Mouse (Mus musculus) neural tube, embryonic 13.5 days (tissue): ENCODE results near the gene Gm8906. TPM values are rescaled to one million over a fixed set of nuclear protein-coding genes. Genes with fewer than 3 reads are reported as not detected.
"Not testable (repeated sequence)": the region's sequence is repeated elsewhere in the genome, so short reads cannot be mapped to it uniquely, and the experiment has no call there.

ENCODE experiments used
- ATAC-seq: fragments of 200-750 bp; cut with Nextera tagmentation; 2 replicates; pipeline ENCODE4 v1.8.0; 2017; ENCODE audit warnings: low read depth, mild to moderate bottlenecking, moderate TSS enrichment, moderate library complexity
- H3K27ac ChIP-seq: fragments of 300-500 bp; sonication (generic); replicated peaks from 2 replicates; pipeline ENCODE4 v1.5.1; 2015; ENCODE audit warnings: moderate library complexity, mild to moderate bottlenecking, inconsistent platforms
- H3K27me3 ChIP-seq: fragments of 300-500 bp; sonication (generic); 2 replicates; pipeline ENCODE4 v1.6.1; 2015; ENCODE audit warnings: mild to moderate bottlenecking, inconsistent platforms
- H3K36me3 ChIP-seq: fragments of 300-500 bp; sonication (generic); 2 replicates; pipeline ENCODE4 v1.6.1; 2015; ENCODE audit warnings: mild to moderate bottlenecking, inconsistent platforms
- H3K4me1 ChIP-seq: fragments of 300-500 bp; sonication (generic); replicated peaks from 2 replicates; pipeline ENCODE4 v1.6.1; 2015; ENCODE audit warnings: inconsistent platforms
- H3K4me2 ChIP-seq: fragments of 300-500 bp; sonication (generic); 2 replicates; pipeline ENCODE4 v1.6.1; 2015; ENCODE audit warnings: inconsistent platforms, mild to moderate bottlenecking, moderate library complexity
- H3K4me3 ChIP-seq: fragments of 300-500 bp; sonication (generic); 2 replicates; pipeline ENCODE4 v1.5.1; 2015; ENCODE audit warnings: mild to moderate bottlenecking, inconsistent platforms
- H3K9ac ChIP-seq: fragments of 300-500 bp; sonication (generic); 2 replicates; pipeline ENCODE4 v1.6.1; 2015; ENCODE audit warnings: moderate library complexity, mild to moderate bottlenecking, inconsistent platforms
- H3K9me3 ChIP-seq: fragments of 300-500 bp; sonication (generic); 2 replicates; pipeline ENCODE4 v1.6.1; 2016; ENCODE audit warnings: inconsistent platforms
- WGBS: fragments of 180-500 bp; shearing (Covaris S2); methylation state at CpG from one replicate; pipeline ENCODE4 v1.1.7; 2015; 5-methylcytosine and 5-hydroxymethylcytosine counted together
- polyA plus RNA-seq: library from polyadenylated mRNA; unstranded; fragments of >200 nt; fragmentation: Nextera tagmentation; extraction: Ambion mirVana; gene quantifications from 2 replicates; pipeline ENCODE4 v1.2.1, GENCODE M21; 2015

The Gm8906 gene
- polyA plus RNA-seq: 0.35 TPM in 1 of 2 replicates, not detected in the other

DNA sequence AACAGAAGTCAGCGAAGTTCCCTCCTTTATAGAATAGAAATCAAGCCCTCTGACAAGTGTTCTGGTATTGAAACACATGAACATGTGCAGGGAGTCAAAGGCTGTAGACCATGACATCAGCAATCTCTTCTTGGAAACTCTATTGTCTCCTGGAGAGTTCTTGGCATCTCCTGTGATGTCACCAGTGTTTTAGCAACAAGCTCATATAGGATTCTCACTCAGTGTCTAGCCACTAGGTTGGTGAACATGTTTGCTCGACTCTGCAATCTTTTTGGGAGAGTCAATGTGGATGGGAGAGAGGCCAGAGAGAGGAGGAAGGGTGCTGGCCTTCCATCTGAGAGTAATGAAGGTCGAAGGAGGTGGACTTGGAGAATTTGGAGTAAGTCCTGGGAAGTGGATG lies at the start of gene Gm8906:
Gene Gm8906, plus strand, starts transcription at position 301 of the 400 bp plus-strand sequence.
- not testable (repeated sequence) for H3K4me1 ChIP-seq, ATAC-seq, H3K36me3 ChIP-seq, H3K9me3 ChIP-seq, H3K4me3 ChIP-seq, H3K4me2 ChIP-seq, H3K27ac ChIP-seq, H3K27me3 ChIP-seq, H3K9ac ChIP-seq
- WGBS: 60% methylated on average over 2 of the region's 3 CpGs

Other genes starting within 250 kb of the Gm8906 start
- gene Gm8890, start 246.7 kb upstream of the Gm8906 start, polyA plus RNA-seq: 1.9 and 2.2 TPM in 2 replicates
- not detected in 2 replicates for gene Speer1, start 161.2 kb upstream of the Gm8906 start, polyA plus RNA-seq
- not detected in 2 replicates for gene Gm8897, start 86.3 kb upstream of the Gm8906 start, polyA plus RNA-seq
- gene Gm6460, start 92.2 kb downstream of the Gm8906 start, polyA plus RNA-seq: not detected in 2 replicates
- 2.0 and 4.7 TPM in 2 replicates for gene Gm8922, start 179.3 kb downstream of the Gm8906 start, polyA plus RNA-seq